In the genomic region with DNA sequence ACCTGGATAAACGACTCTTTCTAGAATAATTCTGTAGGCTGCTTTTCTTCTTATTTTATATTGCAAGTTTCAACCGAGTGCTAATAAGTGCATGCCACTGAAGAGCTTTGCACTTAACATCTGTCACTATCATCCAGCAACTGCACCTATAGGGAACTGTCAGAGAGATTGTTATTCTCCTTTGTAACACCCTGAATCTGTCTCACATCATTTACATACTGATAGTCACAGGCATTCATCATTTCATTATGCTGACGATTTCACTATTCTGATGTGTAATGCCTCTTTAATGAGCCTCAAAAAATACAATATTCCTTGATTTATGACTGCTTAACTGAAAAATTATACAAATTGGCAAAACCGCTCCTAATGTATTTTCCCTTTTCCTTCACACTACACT, we compare ENCODE assay signal across 21 mouse cellular contexts.
"Had no signal": no experiment of that assay in that cellular context is flagged by ENCODE, and none has a peak within 500 bp of the region (broad histone marks: within the 10 kb centered on the region; RNA-seq: fewer than 3 reads in every experiment).

No protein-coding gene starts in this region.

- H3K4me2 ChIP-seq: limb, embryonic 13.5 days; liver, embryonic 12.5 days; liver, embryonic 15.5 days; lung, embryonic 15.5 days; midbrain, embryonic 13.5 days; neural tube, embryonic 13.5 days had no signal

- H3K9me3 ChIP-seq: limb, embryonic 10.5 days; limb, embryonic 13.5 days; liver, embryonic 12.5 days; liver, embryonic 15.5 days; lung, embryonic 15.5 days; megakaryocyte, embryonic 14.5 days; midbrain, embryonic 10.5 days; midbrain, embryonic 13.5 days; neural tube, embryonic 13.5 days had no signal

- ATAC-seq: liver, embryonic 12.5 days; midbrain, embryonic 13.5 days; midbrain, embryonic 16.5 days had no signal

- H3K4me3 ChIP-seq: layer of hippocampus, adult 2 months; limb, embryonic 10.5 days; limb, embryonic 13.5 days; liver, embryonic 12.5 days; liver, embryonic 15.5 days; lung, embryonic 15.5 days; megakaryocyte, embryonic 14.5 days; midbrain, embryonic 10.5 days; midbrain, embryonic 13.5 days; myocyte; neural tube, embryonic 13.5 days had no signal

- H3K27ac ChIP-seq: kidney, postnatal 0 days; layer of hippocampus, adult 2 months; limb, embryonic 10.5 days; limb, embryonic 13.5 days; liver, embryonic 12.5 days; liver, embryonic 15.5 days; lung, embryonic 15.5 days; midbrain, embryonic 10.5 days; midbrain, embryonic 13.5 days; neural tube, embryonic 13.5 days had no signal

- H3K27me3 ChIP-seq: limb, embryonic 13.5 days; liver, embryonic 12.5 days; liver, embryonic 15.5 days; lung, embryonic 15.5 days; megakaryocyte, embryonic 14.5 days; midbrain, embryonic 13.5 days; neural tube, embryonic 13.5 days had no signal

- H3K4me1 ChIP-seq: limb, embryonic 10.5 days; limb, embryonic 13.5 days; liver, embryonic 12.5 days; liver, embryonic 15.5 days; lung, embryonic 15.5 days; megakaryocyte, embryonic 14.5 days; midbrain, embryonic 10.5 days; midbrain, embryonic 13.5 days; neural tube, embryonic 13.5 days had no signal

- DNase-seq: kidney, postnatal 25 days; layer of hippocampus, adult 9-11 months; liver; lung, adult 18-20 months; lung, postnatal 10 days; lung, postnatal 36 days; thymus, adult 18-20 months; thymus, postnatal 36 days had no signal

- H3K9ac ChIP-seq: limb, embryonic 13.5 days; liver, embryonic 12.5 days; liver, embryonic 15.5 days; lung, embryonic 15.5 days; midbrain, embryonic 13.5 days; neural tube, embryonic 13.5 days had no signal

- H3K36me3 ChIP-seq: limb, embryonic 10.5 days; limb, embryonic 13.5 days; liver, embryonic 12.5 days; liver, embryonic 15.5 days; lung, embryonic 15.5 days; midbrain, embryonic 10.5 days; midbrain, embryonic 13.5 days; neural tube, embryonic 13.5 days had no signal
